Mouse (Mus musculus): Measurements from ENCODE around the gene Pnrc1.

GRCm38 (mm10) chr4:33273437-33273836 lies 16.5 kb downstream of the Pnrc1 start:
- no peak for TF ChIP-seq CTCF (IDR thresholded peaks at IDR 0.05; ENCODE audit: extremely low read depth, insufficient read length, insufficient replicate concordance, low read depth, low read length)
- TF ChIP-seq POLR2A (IDR thresholded peaks at IDR 0.05; ENCODE audit: low read depth, low read length) = no peak
